In the genomic region with DNA sequence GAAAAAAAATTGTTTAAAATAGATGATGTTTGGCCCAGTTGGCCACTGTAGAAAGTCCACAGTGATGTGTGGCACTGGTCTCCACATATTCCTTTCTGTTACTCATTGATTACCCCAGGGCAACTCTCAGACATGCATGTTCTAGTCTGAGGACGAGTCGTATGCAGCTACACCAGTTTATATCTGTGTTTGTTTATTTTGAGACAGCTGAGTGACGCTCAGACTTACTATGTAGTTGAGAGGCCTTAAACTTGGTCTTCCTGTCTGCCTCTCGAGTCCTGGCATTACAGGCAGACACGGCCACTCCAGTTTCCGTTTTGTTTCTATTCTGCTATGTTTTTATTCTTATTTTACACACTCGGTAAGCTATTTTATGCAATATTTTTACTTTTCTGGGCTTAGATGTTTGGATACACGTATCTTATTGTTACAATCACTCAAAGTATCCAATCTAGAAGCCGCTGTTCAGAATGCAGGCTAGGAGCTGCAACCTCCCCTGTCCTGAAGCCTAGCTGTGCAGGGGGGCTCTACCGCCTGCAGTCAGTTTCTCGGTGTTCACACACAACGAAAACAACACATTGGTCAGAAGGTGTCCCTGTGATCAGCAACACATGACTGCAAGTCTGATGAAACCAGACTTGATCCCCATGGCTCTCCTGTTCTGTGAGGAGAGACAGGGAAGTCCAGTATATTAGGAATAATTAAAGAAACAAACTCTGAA, we compare ENCODE assay signal across 10 mouse cellular contexts. TPM values are rescaled to one million over a fixed set of nuclear protein-coding genes. Genes with fewer than 3 reads are reported as not detected.
DNase-seq lines count a peak whose midpoint lies in the region; ATAC-seq and TF ChIP-seq lines count a peak whose summit lies in the region.
"Had no signal": no experiment of that assay in that cellular context is flagged by ENCODE, and none has a peak within 500 bp of the region (broad histone marks: within the 10 kb centered on the region; RNA-seq: fewer than 3 reads in every experiment).

No protein-coding gene starts in this region.

- peaks cover 11% of the 10 kb centered on the region; the same call in 1 of the 2 replicates for H3K4me1 ChIP-seq in heart, embryonic 11.5 days (ENCODE audit: control insufficient read depth, insufficient read depth, low read length)
- H3K4me1 ChIP-seq in lung, embryonic 14.5 days (ENCODE audit: insufficient read depth) = peaks cover 12% of the 10 kb centered on the region
- H3K4me1 ChIP-seq in lung, adult 2 months (ENCODE audit: control insufficient read depth, insufficient read depth, low read length) = 0 out of 2 replicates have a peak, but pooled peaks cover 2% of the 10 kb centered on the region
- peaks cover 52% of the 10 kb centered on the region for H3K4me1 ChIP-seq in liver, embryonic 15.5 days (replicated peaks)

- no peaks in the 10 kb centered on the region for H3K27me3 ChIP-seq in heart, embryonic 11.5 days (ENCODE audit: control insufficient read depth, insufficient read depth, low read length)
- H3K27me3 ChIP-seq in lung, embryonic 14.5 days (ENCODE audit: insufficient read depth, low read length) = no peaks in the 10 kb centered on the region
- H3K27me3 ChIP-seq in liver, embryonic 15.5 days = no peaks in the 10 kb centered on the region

- H3K9me3 ChIP-seq in heart, embryonic 11.5 days (replicated peaks; ENCODE audit: control insufficient read depth, low read length) = no peaks in the 10 kb centered on the region
- no peaks in the 10 kb centered on the region for H3K9me3 ChIP-seq in lung, embryonic 14.5 days (ENCODE audit: low read depth, low read length)
- H3K9me3 ChIP-seq in liver, embryonic 15.5 days (replicated peaks) = no peaks in the 10 kb centered on the region

- no peak for TF ChIP-seq CTCF in lung, embryonic 14.5 days (IDR thresholded peaks at IDR 0.05; ENCODE audit: low read depth)
- TF ChIP-seq CTCF in lung, adult 2 months (IDR thresholded peaks at IDR 0.05; ENCODE audit: insufficient read depth, low read length) = no peak

- H3K4me3 ChIP-seq in heart, embryonic 11.5 days (ENCODE audit: low read depth, low read length) = no peak overlapping the region
- no peak overlapping the region for H3K4me3 ChIP-seq in lung, embryonic 14.5 days (ENCODE audit: low read depth, low read length)
- no peak overlapping the region for H3K4me3 ChIP-seq in lung, adult 2 months (replicated peaks; ENCODE audit: extremely low read depth, low read depth, low read length)
- H3K4me3 ChIP-seq in liver, embryonic 15.5 days (replicated peaks) = peak overlapping the region; percentile 73

- DNase-seq in heart, adult 9 months (ENCODE audit: low spot score in 2 of 2) = no peak
- DNase-seq in lung, embryonic 14.5 days = no peak
- DNase-seq in lung, adult 2 months = no peak
- peak; percentile 14 for DNase-seq in MN1 (ENCODE audit: low spot score)
- no peak for DNase-seq in frontal cortex, postnatal 36 days (ENCODE audit: low spot score in 2 of 2)
- no peak for DNase-seq in gastrocnemius, postnatal 10 days
- DNase-seq: adrenal gland, postnatal 14 days; right cerebral cortex, postnatal 4 days had no signal

- no peak for TF ChIP-seq POLR2A in lung, adult 2 months (IDR thresholded peaks at IDR 0.05; ENCODE audit: borderline replicate concordance, extremely low read depth, low read depth, low read length)

- H3K9ac ChIP-seq in heart, embryonic 11.5 days (ENCODE audit: low read depth, low read length) = no peak overlapping the region
- H3K9ac ChIP-seq in lung, embryonic 14.5 days = no peak overlapping the region
- peak overlapping the region; percentile 15; the same call in 1 of the 2 replicates for H3K9ac ChIP-seq in liver, embryonic 15.5 days

- H3K27ac ChIP-seq in heart, embryonic 11.5 days (ENCODE audit: low read depth, low read length) = no peak overlapping the region
- H3K27ac ChIP-seq in lung, embryonic 14.5 days (ENCODE audit: low read depth) = no peak overlapping the region
- H3K27ac ChIP-seq in liver, embryonic 15.5 days (replicated peaks) = no peak overlapping the region

- peak overlapping the region; percentile 16; the same call in 1 of the 2 replicates for H3K4me2 ChIP-seq in heart, embryonic 11.5 days
- H3K4me2 ChIP-seq in lung, embryonic 14.5 days = peak overlapping the region; percentile 34; the same call in 1 of the 2 replicates
- peak overlapping the region; percentile 93 for H3K4me2 ChIP-seq in liver, embryonic 15.5 days

- ATAC-seq in heart, embryonic 11.5 days (replicated peaks; ENCODE audit: insufficient number of reproducible peaks, low FRiP score, low TSS enrichment) = no peak
- no peak for ATAC-seq in lung, embryonic 14.5 days (ENCODE audit: insufficient read depth)
- no peak for ATAC-seq in liver, embryonic 15.5 days (ENCODE audit: insufficient read depth)

- 69% methylated on average over 12 of the region's 12 CpGs for WGBS in heart, embryonic 11.5 days (ENCODE audit: insufficient replicate concordance)
- WGBS in lung, embryonic 14.5 days = 51% methylated on average over 12 of the region's 12 CpGs
- WGBS in lung, adult 2 months = 21% methylated on average over 12 of the region's 12 CpGs
- 71% methylated on average over 12 of the region's 12 CpGs for WGBS in liver, embryonic 15.5 days (ENCODE audit: insufficient replicate concordance)

- H3K36me3 ChIP-seq in heart, embryonic 11.5 days (ENCODE audit: control insufficient read depth, insufficient read depth, low read length) = no peaks in the 10 kb centered on the region
- H3K36me3 ChIP-seq in lung, embryonic 14.5 days (ENCODE audit: insufficient read depth) = 0 out of 2 replicates have a peak, but pooled peaks cover 2% of the 10 kb centered on the region
- H3K36me3 ChIP-seq in liver, embryonic 15.5 days (replicated peaks) = peaks cover 49% of the 10 kb centered on the region

RNA-seq across cellular contexts. Expression of gene Cdkn1b, which starts 12.4 kb away (rescaled TPM):
- 13.9 and 14.7 TPM in 2 replicates for polyA plus RNA-seq in heart, embryonic 11.5 days (2014; fragmentation: Nextera tagmentation; extraction: Ambion mirVana)
- polyA plus RNA-seq in lung, embryonic 14.5 days (2014; fragmentation: Nextera tagmentation; extraction: Ambion mirVana) = 12.0 and 13.9 TPM in 2 replicates
- polyA plus RNA-seq in lung, adult 2 months (2012; rRNA removed) = 26.9 and 31.6 TPM in 2 replicates
- 13.3 and 14.1 TPM in 2 replicates for polyA plus RNA-seq in liver, embryonic 15.5 days (2015; fragmentation: Nextera tagmentation; extraction: Ambion mirVana)
- 10 to 100 TPM; 47.0 to 51.8 TPM for total RNA-seq in gastrocnemius, postnatal 10 days (2021)

RNA-seq across cellular contexts. Expression of gene Gpr19, which starts 34.3 kb away (rescaled TPM):
- polyA plus RNA-seq in heart, embryonic 11.5 days (2014; fragmentation: Nextera tagmentation; extraction: Ambion mirVana) = 11.1 and 12.0 TPM in 2 replicates
- polyA plus RNA-seq in lung, embryonic 14.5 days (2014; fragmentation: Nextera tagmentation; extraction: Ambion mirVana) = 9.6 and 10.8 TPM in 2 replicates
- 6.0 and 9.2 TPM in 2 replicates for polyA plus RNA-seq in lung, adult 2 months (2012; rRNA removed)
- 5.6 and 5.7 TPM in 2 replicates for polyA plus RNA-seq in liver, embryonic 15.5 days (2015; fragmentation: Nextera tagmentation; extraction: Ambion mirVana)
- 1 to 10 TPM; 6.4 to 6.8 TPM for total RNA-seq in gastrocnemius, postnatal 10 days (2021)

RNA-seq across cellular contexts. Expression of gene Apold1, which starts 48.9 kb away (rescaled TPM):
- polyA plus RNA-seq in heart, embryonic 11.5 days (2014; fragmentation: Nextera tagmentation; extraction: Ambion mirVana) = 4.3 TPM in 2 replicates
- polyA plus RNA-seq in lung, embryonic 14.5 days (2014; fragmentation: Nextera tagmentation; extraction: Ambion mirVana) = 0.43 and 0.83 TPM in 2 replicates
- polyA plus RNA-seq in lung, adult 2 months (2012; rRNA removed) = 1.2 and 1.7 TPM in 2 replicates
- 2.8 TPM in 2 replicates for polyA plus RNA-seq in liver, embryonic 15.5 days (2015; fragmentation: Nextera tagmentation; extraction: Ambion mirVana)
- 1 to 10 TPM; 3.7 to 5.2 TPM for total RNA-seq in gastrocnemius, postnatal 10 days (2021)

Comparison
In these comparisons a context has a peak if more than half of its experiments do, and no peak if none do; other contexts are left out.
1. H3K4me2 ChIP-seq: peak in every context shown above with its lines; median percentile 93 in liver, embryonic 15.5 days; 34 in lung, embryonic 14.5 days; 16 in heart, embryonic 11.5 days.